Mouse (Mus musculus) right cerebral cortex, postnatal 14 days (tissue): Measurements from ENCODE around the gene Pard3b.

ENCODE experiments used
- DNase-seq: peaks from one replicate; pipeline ENCODE4 v3.0.0; 2022

Gene Pard3b

GRCm38 (mm10) chr1:62276466-62276865 lies 637.8 kb downstream of the Pard3b start:
- no peak for DNase-seq

- DNase-seq: no peak
Observed at GRCm38 (mm10) chr1:62278586-62278985, 640.0 kb downstream of the Pard3b start.

GRCm38 (mm10) chr1:62280586-62280985 lies 642.0 kb downstream of the Pard3b start:
- no peak for DNase-seq

GRCm38 (mm10) chr1:62282835-62283234 lies 644.2 kb downstream of the Pard3b start:
- no peak for DNase-seq

GRCm38 (mm10) chr1:62283624-62284023 lies 645.0 kb downstream of the Pard3b start:
- DNase-seq: no peak

- no peak for DNase-seq
Observed at GRCm38 (mm10) chr1:62309376-62309775, 670.8 kb downstream of the Pard3b start.

GRCm38 (mm10) chr1:62325237-62325636 lies 686.6 kb downstream of the Pard3b start:
- DNase-seq: no peak

GRCm38 (mm10) chr1:62327743-62328142 lies 689.1 kb downstream of the Pard3b start:
- no peak for DNase-seq

GRCm38 (mm10) chr1:62328808-62329207 lies 690.2 kb downstream of the Pard3b start:
- no peak for DNase-seq

- DNase-seq: no peak
Observed at GRCm38 (mm10) chr1:62333016-62333415, 694.4 kb downstream of the Pard3b start.

- DNase-seq: no peak
Observed at GRCm38 (mm10) chr1:62334196-62334595, 695.6 kb downstream of the Pard3b start.

- no peak for DNase-seq
Observed at GRCm38 (mm10) chr1:62340261-62340660, 701.6 kb downstream of the Pard3b start.

GRCm38 (mm10) chr1:62344286-62344685 lies 705.7 kb downstream of the Pard3b start:
- no peak for DNase-seq

GRCm38 (mm10) chr1:62348371-62348770 lies 709.7 kb downstream of the Pard3b start:
- no peak for DNase-seq

- DNase-seq: no peak
Observed at GRCm38 (mm10) chr1:62355496-62355895, 716.9 kb downstream of the Pard3b start.

GRCm38 (mm10) chr1:62374427-62375050 lies 735.9 kb downstream of the Pard3b start:
- DNase-seq: no peak

- no peak for DNase-seq
Observed at GRCm38 (mm10) chr1:62378335-62378734, 739.7 kb downstream of the Pard3b start.

GRCm38 (mm10) chr1:62382807-62383514 lies 744.3 kb downstream of the Pard3b start:
- no peak for DNase-seq

GRCm38 (mm10) chr1:62384241-62384640 lies 745.6 kb downstream of the Pard3b start:
- no peak for DNase-seq

- no peak for DNase-seq
Observed at GRCm38 (mm10) chr1:62388013-62388412, 749.4 kb downstream of the Pard3b start.

- DNase-seq: no peak
Observed at GRCm38 (mm10) chr1:62392863-62393262, 754.2 kb downstream of the Pard3b start.

- DNase-seq: no peak
Observed at GRCm38 (mm10) chr1:62394555-62394954, 755.9 kb downstream of the Pard3b start.

GRCm38 (mm10) chr1:62398261-62398660 lies 759.6 kb downstream of the Pard3b start:
- no peak for DNase-seq

- DNase-seq: no peak
Observed at GRCm38 (mm10) chr1:62398738-62399137, 760.1 kb downstream of the Pard3b start.

- DNase-seq: no peak
Observed at GRCm38 (mm10) chr1:62405061-62405460, 766.4 kb downstream of the Pard3b start.
